Mouse (Mus musculus): Measurements from ENCODE around the gene Olfr267. TPM values are rescaled to one million over a fixed set of nuclear protein-coding genes. Genes with fewer than 3 reads are reported as not detected.

Gene Olfr267
- not detected in 2 replicates for polyA plus RNA-seq (2015; fragmentation: Nextera tagmentation; extraction: Ambion mirVana)

DNA sequence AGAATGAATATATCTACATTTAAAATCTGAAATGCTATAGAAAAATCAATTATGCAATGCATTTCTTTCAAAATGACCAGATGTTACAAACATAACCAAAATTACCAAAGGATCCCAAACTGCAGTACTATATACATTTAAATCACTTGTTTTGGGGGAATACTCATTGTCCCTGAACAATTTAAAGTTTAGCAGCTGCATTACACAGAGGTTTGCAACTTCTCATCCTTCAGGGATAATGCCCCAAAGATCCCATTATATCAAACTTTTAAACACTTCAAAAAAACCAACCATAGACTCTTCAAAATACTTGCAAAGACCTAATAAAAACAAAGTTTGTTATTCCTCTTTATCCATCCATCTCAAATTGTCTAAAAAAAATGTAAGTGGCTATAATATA lies at the start of gene Olfr267:
Gene Olfr267, minus strand, starts transcription at position 101 of the 400 bp plus-strand sequence.
- H3K27ac ChIP-seq: no peak within 1 kb of the TSS
- H3K9ac ChIP-seq: no peak within 1 kb of the TSS
- ATAC-seq (replicated peaks; ENCODE audit: low FRiP score): no peak
- no peaks in the 10 kb centered on the region for H3K27me3 ChIP-seq
- no peaks in the 10 kb centered on the region for H3K36me3 ChIP-seq
- H3K4me3 ChIP-seq (replicated peaks): no peak within 1 kb of the TSS
- H3K4me1 ChIP-seq: no peaks in the 10 kb centered on the region
- no peaks in the 10 kb centered on the region for H3K9me3 ChIP-seq (replicated peaks)
- no peak within 1 kb of the TSS for H3K4me2 ChIP-seq

DNA sequence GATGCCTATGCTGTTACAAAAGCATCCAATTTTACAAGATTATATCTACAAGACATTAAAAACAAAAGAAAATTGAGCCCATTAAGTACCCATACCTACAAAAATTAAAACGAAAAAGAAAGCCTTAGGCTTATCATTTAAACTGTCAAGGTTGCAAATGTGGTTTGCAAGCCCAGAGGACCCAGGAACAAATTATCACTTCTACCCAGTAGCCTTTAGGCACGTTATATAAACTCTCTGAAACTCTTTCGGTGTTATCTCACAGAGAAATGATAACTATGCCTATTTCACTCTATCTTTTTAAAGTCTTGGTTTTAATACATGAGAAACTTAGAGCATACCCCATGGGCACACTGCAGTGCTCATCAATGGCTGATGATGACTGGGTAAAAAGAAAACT lies 45.4 kb upstream of the Olfr267 start:
- no peak overlapping the region for H3K4me3 ChIP-seq (replicated peaks)
- WGBS: 88% methylated on average over 3 of the region's 3 CpGs
- H3K4me2 ChIP-seq: no peak overlapping the region
- peaks cover 66% of the 10 kb centered on the region for H3K36me3 ChIP-seq
- no peak for ATAC-seq (replicated peaks; ENCODE audit: low FRiP score)
- no peak overlapping the region for H3K9ac ChIP-seq
- H3K27me3 ChIP-seq: no peaks in the 10 kb centered on the region
- no peaks in the 10 kb centered on the region for H3K4me1 ChIP-seq
- H3K9me3 ChIP-seq (replicated peaks): no peaks in the 10 kb centered on the region
- H3K27ac ChIP-seq: no peak overlapping the region

DNA sequence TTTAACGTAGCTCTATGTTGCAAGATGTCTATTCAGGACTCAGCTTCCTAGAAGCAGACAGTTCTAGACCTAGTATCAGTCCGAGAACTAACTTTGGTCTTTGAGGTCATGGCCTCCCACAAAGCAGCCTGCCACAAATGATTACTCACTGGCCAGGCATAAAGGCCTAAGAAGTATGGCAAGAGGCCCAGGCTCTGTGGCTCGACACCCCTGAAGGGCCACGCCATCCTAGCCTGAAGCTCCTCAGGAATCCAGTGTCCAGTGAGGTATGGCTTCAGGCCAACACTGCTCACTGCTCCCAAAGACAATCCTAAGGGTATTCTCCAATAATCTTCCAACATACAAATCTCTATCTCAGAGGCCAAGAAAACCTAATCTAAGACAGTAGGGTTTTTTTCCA lies 38.4 kb upstream of the Olfr267 start:
- Histone ChIP-seq H3K9me3 (replicated peaks) (no peaks in the 10 kb centered on the region), H3K4me1 (no peaks in the 10 kb centered on the region), H3K4me2 (no peak overlapping the region), H3K36me3 (peaks cover 61% of the 10 kb centered on the region), H3K27ac (no peak overlapping the region), H3K4me3 (replicated peaks) (no peak overlapping the region), H3K9ac (no peak overlapping the region), H3K27me3 (no peaks in the 10 kb centered on the region)
- ATAC-seq (replicated peaks; ENCODE audit: low FRiP score): no peak
- 78% methylated on average over 4 of the region's 4 CpGs for WGBS

DNA sequence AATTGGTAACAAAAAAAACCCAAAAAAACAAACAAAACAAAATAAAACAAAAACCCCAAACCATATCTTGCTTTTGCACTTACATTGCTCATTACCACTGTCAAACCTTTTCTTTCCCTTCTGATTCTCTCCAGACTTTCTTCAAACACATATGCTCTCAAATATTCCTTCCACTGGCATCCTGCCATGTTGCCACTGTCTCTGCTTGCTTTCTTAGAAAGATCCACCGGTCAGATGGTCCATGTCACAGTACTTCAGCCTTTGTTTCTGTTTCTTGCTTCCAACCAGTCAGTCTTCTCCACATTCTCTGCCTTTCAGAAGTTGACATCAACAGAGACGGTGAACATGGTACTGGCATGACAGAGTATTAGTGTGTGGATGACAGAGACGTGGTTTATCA lies 857 bp downstream of the Olfr267 start:
- no peak overlapping the region for H3K4me3 ChIP-seq (replicated peaks)

DNA sequence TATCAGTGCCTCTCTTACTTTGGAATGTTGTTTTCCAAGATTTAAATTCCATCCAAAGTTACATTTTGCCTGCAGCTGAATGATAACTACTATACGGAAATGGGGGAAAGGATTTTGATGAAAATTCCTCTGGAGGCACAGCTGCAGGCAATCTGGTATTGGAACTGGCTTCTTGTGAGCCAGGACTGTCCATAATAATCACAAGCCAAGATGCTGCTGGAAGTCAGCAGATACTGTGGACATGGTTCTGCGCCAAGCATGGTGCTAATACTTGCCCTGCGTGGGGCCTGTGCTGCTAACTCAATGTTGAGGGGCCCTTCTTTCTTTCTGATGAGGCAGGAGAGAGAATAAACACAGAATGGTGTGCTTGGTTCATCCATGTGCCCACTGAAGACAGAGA lies 24.1 kb downstream of the Olfr267 start:
- ATAC-seq (replicated peaks; ENCODE audit: low FRiP score): no peak
- 86% methylated on average over 3 of the region's 3 CpGs for whole genome bisulfite sequencing

More for the DNA sequence above, 857 bp downstream of the Olfr267 start:
- no peaks in the 10 kb centered on the region for H3K27me3 ChIP-seq
- no peak overlapping the region for H3K9ac ChIP-seq
- H3K4me1 ChIP-seq: no peaks in the 10 kb centered on the region
- H3K36me3 ChIP-seq: no peaks in the 10 kb centered on the region
- H3K27ac ChIP-seq: no peak overlapping the region
- ATAC-seq (replicated peaks; ENCODE audit: low FRiP score): no peak
- 71% methylated on average over 3 of the region's 3 CpGs for WGBS
- H3K9me3 ChIP-seq (replicated peaks): no peaks in the 10 kb centered on the region
- no peak overlapping the region for H3K4me2 ChIP-seq

DNA sequence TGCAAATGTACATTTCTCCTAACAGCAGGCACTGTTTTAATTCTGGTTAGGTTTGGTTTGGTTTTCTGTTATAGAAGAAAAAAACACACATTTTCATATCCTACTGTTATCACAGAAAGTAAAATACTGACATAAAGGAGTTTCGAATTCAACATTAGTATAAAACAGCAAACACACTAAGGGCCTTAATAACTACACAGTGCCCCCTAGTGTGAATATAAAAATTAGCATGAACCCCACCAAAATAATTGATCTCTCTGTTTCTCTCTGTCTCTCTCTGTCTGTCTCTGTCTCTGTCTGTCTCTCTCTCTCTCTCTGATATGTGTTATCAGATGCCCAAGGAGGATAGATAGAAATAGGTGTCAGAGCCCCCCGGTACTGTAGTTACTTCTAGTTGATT lies 38.0 kb downstream of the Olfr267 start:
- Histone ChIP-seq H3K4me1 (peaks cover 4% of the 10 kb centered on the region; the same call in 1 of the 2 replicates), H3K27me3 (no peaks in the 10 kb centered on the region), H3K4me2 (peak overlapping the region; percentile 31; the same call in 1 of the 2 replicates), H3K4me3 (replicated peaks) (no peak overlapping the region), H3K36me3 (no peaks in the 10 kb centered on the region), H3K27ac (no peak overlapping the region), H3K9me3 (replicated peaks) (no peaks in the 10 kb centered on the region), H3K9ac (no peak overlapping the region)
- WGBS: 46% methylated on average over 2 of the region's 2 CpGs
- ATAC-seq (replicated peaks; ENCODE audit: low FRiP score): no peak

More for the DNA sequence above, 24.1 kb downstream of the Olfr267 start:
- no peaks in the 10 kb centered on the region for H3K36me3 ChIP-seq
- H3K9ac ChIP-seq: no peak overlapping the region
- H3K27me3 ChIP-seq: no peaks in the 10 kb centered on the region
- no peak overlapping the region for H3K27ac ChIP-seq
- H3K4me2 ChIP-seq: no peak overlapping the region
- H3K4me3 ChIP-seq (replicated peaks): no peak overlapping the region
- H3K4me1 ChIP-seq: no peaks in the 10 kb centered on the region
- H3K9me3 ChIP-seq (replicated peaks): no peaks in the 10 kb centered on the region

DNA sequence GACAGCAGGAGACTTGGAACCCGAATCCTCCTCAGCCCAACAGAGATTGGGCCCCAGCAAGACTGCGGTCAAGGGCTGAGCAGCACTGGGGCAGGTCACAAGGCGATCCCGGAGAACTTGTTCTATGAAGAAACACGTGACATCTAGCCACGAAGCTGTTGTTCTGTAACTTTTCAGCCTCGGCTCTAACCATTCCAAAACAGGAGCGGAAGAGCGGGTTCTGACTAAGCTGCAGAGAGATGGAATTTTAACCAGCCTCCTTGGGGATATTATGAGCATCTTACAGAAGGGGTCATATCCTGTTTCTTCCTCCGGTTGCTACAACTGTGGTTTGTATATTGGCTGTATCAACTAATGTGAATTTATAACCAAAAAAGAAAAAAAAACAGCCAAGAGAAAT lies 38.4 kb downstream of the Olfr267 start:
- no peaks in the 10 kb centered on the region for H3K36me3 ChIP-seq
- WGBS: 54% methylated on average over 10 of the region's 10 CpGs
- 0 out of 2 replicates have a peak overlapping the region, but pooled peaks have one; percentile 22 for H3K27ac ChIP-seq
- H3K9ac ChIP-seq: no peak overlapping the region
- no peak for ATAC-seq (replicated peaks; ENCODE audit: low FRiP score)
- H3K27me3 ChIP-seq: no peaks in the 10 kb centered on the region
- H3K9me3 ChIP-seq (replicated peaks): no peaks in the 10 kb centered on the region
- peaks cover 4% of the 10 kb centered on the region; the same call in 1 of the 2 replicates for H3K4me1 ChIP-seq
- peak overlapping the region; percentile 31; the same call in 1 of the 2 replicates for H3K4me2 ChIP-seq
- H3K4me3 ChIP-seq (replicated peaks): no peak overlapping the region

DNA sequence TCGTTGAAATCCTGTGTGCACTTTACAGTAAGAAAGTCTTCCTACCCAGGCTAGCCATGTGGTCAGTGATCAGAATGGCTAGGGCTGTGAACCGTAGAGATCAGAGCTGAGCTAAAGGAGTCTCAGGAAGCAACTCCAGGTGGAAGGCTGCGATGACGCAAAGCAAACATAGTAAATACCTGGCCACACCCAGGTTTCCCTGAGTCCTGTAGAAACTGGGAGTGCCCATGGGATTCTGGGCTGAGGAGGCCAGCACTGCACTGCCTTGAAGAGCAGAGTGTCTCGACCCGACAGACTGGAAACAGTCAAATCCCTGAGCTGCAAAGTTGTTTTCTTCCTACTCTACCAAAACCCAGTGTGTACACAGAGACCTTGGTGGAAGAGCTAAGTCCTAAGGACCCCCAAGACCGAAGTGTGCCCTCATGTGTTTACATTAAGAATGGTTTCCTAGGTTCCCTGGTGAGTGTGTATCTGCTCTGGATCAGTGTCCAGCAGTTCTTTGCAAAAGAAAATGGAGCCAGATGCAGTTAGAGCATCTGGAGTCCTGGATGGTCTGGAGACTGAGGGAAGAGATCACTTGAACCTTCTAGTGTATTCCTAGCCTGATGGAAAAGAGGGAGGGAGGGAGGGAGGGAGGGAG lies 41.8 kb downstream of the Olfr267 start:
- ATAC-seq (replicated peaks; ENCODE audit: low FRiP score): no peak
- Histone ChIP-seq H3K9me3 (replicated peaks) (no peaks in the 10 kb centered on the region), H3K27me3 (no peaks in the 10 kb centered on the region), H3K4me2 (no peak overlapping the region), H3K36me3 (no peaks in the 10 kb centered on the region), H3K4me3 (replicated peaks) (no peak overlapping the region), H3K4me1 (peaks cover 4% of the 10 kb centered on the region; the same call in 1 of the 2 replicates), H3K27ac (no peak overlapping the region), H3K9ac (no peak overlapping the region)
- WGBS: 80% methylated on average over 7 of the region's 7 CpGs

DNA sequence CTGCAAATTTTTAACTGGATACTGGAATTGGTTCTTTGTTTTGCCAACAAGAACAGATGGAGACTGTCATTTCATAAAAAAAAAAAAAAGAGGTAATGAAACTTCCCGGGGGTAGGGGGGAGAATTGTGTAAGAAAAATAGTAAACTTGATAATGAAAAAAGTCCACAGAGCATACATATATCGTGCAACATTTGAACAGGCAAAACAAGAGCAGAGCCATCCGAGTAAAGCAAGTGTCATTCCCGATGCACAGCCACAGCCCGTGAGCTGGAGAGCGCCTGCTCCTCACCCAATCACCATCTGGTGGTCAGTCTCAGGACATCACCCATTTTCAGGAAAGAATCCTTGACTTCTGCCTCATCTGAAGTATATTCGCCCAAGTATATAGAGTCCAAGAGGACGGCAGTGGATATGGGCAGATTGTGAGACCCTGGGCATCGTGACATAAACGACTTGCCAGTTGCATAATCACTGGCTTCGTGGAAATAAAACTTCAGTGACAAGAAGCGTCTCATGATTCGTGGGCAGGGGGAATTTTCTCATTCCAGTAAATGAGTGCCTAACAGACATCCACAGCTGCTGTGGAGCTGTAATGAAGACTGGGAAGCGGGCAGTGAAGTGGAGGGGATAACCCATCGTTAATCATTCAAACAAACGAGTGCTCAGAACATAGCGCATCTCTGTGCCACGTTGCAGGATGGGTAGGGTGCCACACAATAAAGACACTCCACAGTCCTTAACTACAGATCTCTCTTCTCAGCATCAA lies 50.5 kb downstream of the Olfr267 start:
- Histone ChIP-seq H3K4me1 (peaks cover 5% of the 10 kb centered on the region), H3K4me2 (no peak overlapping the region), H3K36me3 (no peaks in the 10 kb centered on the region), H3K9ac (no peak overlapping the region), H3K9me3 (replicated peaks) (no peaks in the 10 kb centered on the region), H3K27ac (peak overlapping the region; percentile 27; the same call in 1 of the 2 replicates), H3K27me3 (no peaks in the 10 kb centered on the region), H3K4me3 (replicated peaks) (no peak overlapping the region)
- ATAC-seq (replicated peaks; ENCODE audit: low FRiP score): no peak; the same call in 1 of the 2 replicates
- 57% methylated on average over 18 of the region's 18 CpGs for WGBS

Other genes starting within 250 kb of the Olfr267 start
- 30.5 and 40.9 TPM in 2 replicates for gene Lpar1, start 233.8 kb downstream of the Olfr267 start, polyA plus RNA-seq (2015; fragmentation: Nextera tagmentation; extraction: Ambion mirVana)
- gene Ecpas, start 125.0 kb upstream of the Olfr267 start, polyA plus RNA-seq (2015; fragmentation: Nextera tagmentation; extraction: Ambion mirVana): 27.8 and 31.0 TPM in 2 replicates
- 0.74 and 0.84 TPM in 2 replicates for gene Zkscan16, start 155.9 kb upstream of the Olfr267 start, polyA plus RNA-seq (2015; fragmentation: Nextera tagmentation; extraction: Ambion mirVana)
- gene Ptgr1, start 199.4 kb upstream of the Olfr267 start, polyA plus RNA-seq (2015; fragmentation: Nextera tagmentation; extraction: Ambion mirVana): 22.2 and 24.6 TPM in 2 replicates
- 10.2 and 10.9 TPM in 2 replicates for gene Dnajc25, start 207.3 kb upstream of the Olfr267 start, polyA plus RNA-seq (2015; fragmentation: Nextera tagmentation; extraction: Ambion mirVana)
- 14.4 and 15.2 TPM in 2 replicates for gene Gm20503, start 215.5 kb upstream of the Olfr267 start, polyA plus RNA-seq (2015; fragmentation: Nextera tagmentation; extraction: Ambion mirVana)
- gene Gng10, start 247.4 kb upstream of the Olfr267 start, polyA plus RNA-seq (2015; fragmentation: Nextera tagmentation; extraction: Ambion mirVana): 101 and 105 TPM in 2 replicates